Mouse (Mus musculus): ENCODE data around the gene Slc24a2. TPM values are rescaled to one million over a fixed set of nuclear protein-coding genes. Genes with fewer than 3 reads are reported as not detected.

Slc24a2 gene
- polyA plus RNA-seq, 1 experiment = not detected

GRCm38 (mm10) chr4:87086933-87087577 lies 143.2 kb downstream of the Slc24a2 start:
- H3K4me3 ChIP-seq (ENCODE audit: insufficient read depth, low read length) = no peak overlapping the region
- no peak for TF ChIP-seq CTCF (IDR thresholded peaks at IDR 0.05; ENCODE audit: low read depth, low read length)
- no peak for TF ChIP-seq POLR2A (IDR thresholded peaks at IDR 0.05; ENCODE audit: borderline replicate concordance, low read depth, low read length)
- no peak overlapping the region for H3K27ac ChIP-seq (ENCODE audit: insufficient read depth, low read depth, low read length)
- no peaks in the 10 kb centered on the region for H3K4me1 ChIP-seq (ENCODE audit: control insufficient read depth, insufficient read depth, low read length)

- H3K4me1 ChIP-seq (ENCODE audit: control insufficient read depth, insufficient read depth, low read length) = no peaks in the 10 kb centered on the region
- no peak for TF ChIP-seq POLR2A (IDR thresholded peaks at IDR 0.05; ENCODE audit: borderline replicate concordance, low read depth, low read length)
- no peak for TF ChIP-seq CTCF (IDR thresholded peaks at IDR 0.05; ENCODE audit: low read depth, low read length)
- H3K4me3 ChIP-seq (ENCODE audit: insufficient read depth, low read length) = no peak overlapping the region
- no peak overlapping the region for H3K27ac ChIP-seq (ENCODE audit: insufficient read depth, low read depth, low read length)
Measured at GRCm38 (mm10) chr4:87081321-87081720, 149.0 kb downstream of the Slc24a2 start.

GRCm38 (mm10) chr4:87079305-87079704 lies 151.0 kb downstream of the Slc24a2 start:
- TF ChIP-seq POLR2A (IDR thresholded peaks at IDR 0.05; ENCODE audit: borderline replicate concordance, low read depth, low read length) (no peak), CTCF (IDR thresholded peaks at IDR 0.05; ENCODE audit: low read depth, low read length) (no peak)
- Histone ChIP-seq H3K4me3 (ENCODE audit: insufficient read depth, low read length) (no peak overlapping the region), H3K4me1 (ENCODE audit: control insufficient read depth, insufficient read depth, low read length) (no peaks in the 10 kb centered on the region), H3K27ac (ENCODE audit: insufficient read depth, low read depth, low read length) (no peak overlapping the region)

DNA sequence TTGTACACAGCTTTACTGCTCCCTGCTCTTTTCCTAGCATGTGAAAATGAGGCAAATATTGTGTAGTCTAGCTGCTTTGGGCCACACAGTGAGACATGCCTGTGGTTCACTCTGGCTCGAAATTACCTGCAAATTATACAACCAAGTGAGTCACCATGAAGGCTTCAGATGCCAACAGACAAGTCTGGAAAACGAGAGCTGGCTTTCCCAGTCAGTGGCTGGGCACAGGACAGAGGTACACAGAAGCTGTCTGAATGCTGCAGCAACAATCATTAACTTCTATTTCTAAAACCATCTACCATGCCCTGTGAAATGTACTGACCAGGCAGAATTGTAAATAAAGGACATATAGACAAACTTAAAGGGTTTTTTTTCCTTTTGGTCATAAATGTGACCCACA lies 151.6 kb downstream of the Slc24a2 start:
- TF ChIP-seq CTCF (IDR thresholded peaks at IDR 0.05; ENCODE audit: low read depth, low read length) (no peak), POLR2A (IDR thresholded peaks at IDR 0.05; ENCODE audit: borderline replicate concordance, low read depth, low read length) (no peak)
- Histone ChIP-seq H3K4me3 (ENCODE audit: insufficient read depth, low read length) (no peak overlapping the region), H3K27ac (ENCODE audit: insufficient read depth, low read depth, low read length) (no peak overlapping the region), H3K4me1 (ENCODE audit: control insufficient read depth, insufficient read depth, low read length) (no peaks in the 10 kb centered on the region)

DNA sequence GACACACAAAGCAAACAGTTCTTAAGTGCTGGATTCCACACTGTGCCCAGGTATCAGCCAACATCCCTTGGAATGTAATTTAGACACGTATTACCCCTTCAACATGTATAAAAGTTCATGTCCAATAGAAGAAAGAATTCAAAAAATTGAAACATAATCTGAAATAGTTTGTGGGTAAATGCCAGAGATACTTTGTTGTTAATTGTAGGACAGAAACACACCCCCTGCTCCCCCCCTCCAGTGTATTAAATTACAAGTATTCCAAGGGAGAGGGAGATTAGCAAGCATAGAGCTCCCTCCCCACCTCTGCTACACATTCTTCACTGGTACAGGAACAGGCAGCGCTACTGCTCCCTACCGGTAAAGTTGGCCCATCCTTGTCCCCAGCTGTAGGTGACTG lies 154.5 kb downstream of the Slc24a2 start:
- TF ChIP-seq CTCF (IDR thresholded peaks at IDR 0.05; ENCODE audit: low read depth, low read length) = no peak
- TF ChIP-seq POLR2A (IDR thresholded peaks at IDR 0.05; ENCODE audit: borderline replicate concordance, low read depth, low read length) = no peak
- Histone ChIP-seq H3K27ac (ENCODE audit: insufficient read depth, low read depth, low read length) (no peak overlapping the region), H3K4me1 (ENCODE audit: control insufficient read depth, insufficient read depth, low read length) (no peaks in the 10 kb centered on the region), H3K4me3 (ENCODE audit: insufficient read depth, low read length) (no peak overlapping the region)

- Histone ChIP-seq H3K4me3 (ENCODE audit: insufficient read depth, low read length) (no peak overlapping the region), H3K27ac (ENCODE audit: insufficient read depth, low read depth, low read length) (no peak overlapping the region), H3K4me1 (ENCODE audit: control insufficient read depth, insufficient read depth, low read length) (no peaks in the 10 kb centered on the region)
- TF ChIP-seq CTCF (IDR thresholded peaks at IDR 0.05; ENCODE audit: low read depth, low read length) (no peak), POLR2A (IDR thresholded peaks at IDR 0.05; ENCODE audit: borderline replicate concordance, low read depth, low read length) (no peak)
Measured at GRCm38 (mm10) chr4:87068121-87068520, 162.2 kb downstream of the Slc24a2 start.

- Histone ChIP-seq H3K4me3 (ENCODE audit: insufficient read depth, low read length) (no peak overlapping the region), H3K27ac (ENCODE audit: insufficient read depth, low read depth, low read length) (no peak overlapping the region), H3K4me1 (ENCODE audit: control insufficient read depth, insufficient read depth, low read length) (no peaks in the 10 kb centered on the region)
- TF ChIP-seq CTCF (IDR thresholded peaks at IDR 0.05; ENCODE audit: low read depth, low read length) = no peak
Measured at GRCm38 (mm10) chr4:87065227-87065626, 165.1 kb downstream of the Slc24a2 start.

DNA sequence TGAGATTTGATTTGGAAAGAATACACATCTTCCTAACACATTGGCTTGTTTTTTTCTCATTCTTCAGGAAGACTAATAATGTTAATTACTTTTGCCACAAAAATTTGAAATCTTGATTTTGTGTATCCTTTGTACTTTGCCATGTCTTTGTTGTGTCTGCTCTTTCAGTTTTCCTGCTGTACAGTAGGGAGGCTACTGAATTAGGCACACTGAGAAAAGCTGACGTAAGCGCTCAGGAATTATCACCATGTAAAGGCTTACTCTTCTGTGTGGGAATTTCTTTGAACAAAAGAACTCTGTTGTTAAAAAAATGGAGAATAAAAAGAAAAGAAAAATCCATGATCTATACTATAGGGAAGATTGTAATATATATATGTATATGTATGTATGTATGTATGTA lies 165.7 kb downstream of the Slc24a2 start:
- Histone ChIP-seq H3K27ac (ENCODE audit: insufficient read depth, low read depth, low read length) (no peak overlapping the region), H3K4me1 (ENCODE audit: control insufficient read depth, insufficient read depth, low read length) (no peaks in the 10 kb centered on the region)
- TF ChIP-seq POLR2A (IDR thresholded peaks at IDR 0.05; ENCODE audit: borderline replicate concordance, low read depth, low read length) (no peak), CTCF (IDR thresholded peaks at IDR 0.05; ENCODE audit: low read depth, low read length) (no peak)

DNA sequence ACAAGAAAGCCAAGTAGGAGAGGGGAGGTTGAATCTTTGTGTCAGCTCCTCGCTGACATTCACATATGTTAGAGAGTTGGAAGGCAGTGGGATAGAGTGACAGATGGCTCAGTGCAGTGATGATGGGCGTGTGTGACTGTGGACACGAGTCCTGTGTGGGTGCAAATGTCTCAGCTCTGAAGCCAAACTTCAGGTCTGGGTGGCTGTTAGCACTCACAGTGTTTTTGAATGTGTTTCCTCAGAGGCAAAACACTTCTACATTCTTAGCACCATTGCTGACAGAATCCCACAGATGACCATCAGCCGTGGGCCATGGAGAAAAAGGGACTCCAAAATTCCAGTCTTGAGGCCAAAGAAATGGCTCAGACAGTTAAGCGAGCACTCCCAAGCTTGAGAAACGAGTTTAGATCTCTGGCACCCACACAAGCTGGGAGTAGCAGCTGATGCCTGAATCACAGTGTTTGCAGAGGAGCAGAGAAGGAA lies 167.5 kb downstream of the Slc24a2 start:
- Histone ChIP-seq H3K4me3 (ENCODE audit: insufficient read depth, low read length) (no peak overlapping the region), H3K4me1 (ENCODE audit: control insufficient read depth, insufficient read depth, low read length) (no peaks in the 10 kb centered on the region), H3K27ac (ENCODE audit: insufficient read depth, low read depth, low read length) (no peak overlapping the region)
- TF ChIP-seq CTCF (IDR thresholded peaks at IDR 0.05; ENCODE audit: low read depth, low read length) (no peak), POLR2A (IDR thresholded peaks at IDR 0.05; ENCODE audit: borderline replicate concordance, low read depth, low read length) (no peak)

More for the DNA sequence above, 165.7 kb downstream of the Slc24a2 start:
- no peak overlapping the region for H3K4me3 ChIP-seq (ENCODE audit: insufficient read depth, low read length)

DNA sequence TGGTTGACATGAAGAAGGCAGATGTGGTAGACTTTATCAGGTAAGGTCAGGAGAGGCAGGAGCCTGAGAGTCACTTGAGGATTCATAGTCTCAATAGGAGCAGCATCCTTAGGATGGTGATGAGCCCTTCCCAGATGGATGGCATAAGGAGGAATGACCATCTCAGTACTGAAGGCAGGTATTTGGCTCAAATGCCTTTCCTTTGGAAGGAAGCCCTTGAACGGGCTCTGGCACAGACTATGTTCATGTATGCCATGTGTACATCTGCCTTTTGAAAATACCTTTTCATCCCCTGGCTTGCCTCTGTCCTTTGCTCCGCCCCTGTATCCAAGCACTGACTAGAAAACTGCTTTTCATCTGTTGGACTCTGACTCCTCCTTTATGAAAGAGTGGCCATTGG lies 168.6 kb downstream of the Slc24a2 start:
- Histone ChIP-seq H3K4me1 (ENCODE audit: control insufficient read depth, insufficient read depth, low read length) (no peaks in the 10 kb centered on the region), H3K27ac (ENCODE audit: insufficient read depth, low read depth, low read length) (no peak overlapping the region), H3K4me3 (ENCODE audit: insufficient read depth, low read length) (no peak overlapping the region)
- TF ChIP-seq CTCF (IDR thresholded peaks at IDR 0.05; ENCODE audit: low read depth, low read length) (no peak), POLR2A (IDR thresholded peaks at IDR 0.05; ENCODE audit: borderline replicate concordance, low read depth, low read length) (no peak)
